Mouse (Mus musculus): ENCODE measurements around the gene Olfr463. TPM values are rescaled to one million over a fixed set of nuclear protein-coding genes. Genes with fewer than 3 reads are reported as not detected.

Olfr463 gene
- polyA plus RNA-seq, 1 experiment from 2014 or later = not detected

DNA sequence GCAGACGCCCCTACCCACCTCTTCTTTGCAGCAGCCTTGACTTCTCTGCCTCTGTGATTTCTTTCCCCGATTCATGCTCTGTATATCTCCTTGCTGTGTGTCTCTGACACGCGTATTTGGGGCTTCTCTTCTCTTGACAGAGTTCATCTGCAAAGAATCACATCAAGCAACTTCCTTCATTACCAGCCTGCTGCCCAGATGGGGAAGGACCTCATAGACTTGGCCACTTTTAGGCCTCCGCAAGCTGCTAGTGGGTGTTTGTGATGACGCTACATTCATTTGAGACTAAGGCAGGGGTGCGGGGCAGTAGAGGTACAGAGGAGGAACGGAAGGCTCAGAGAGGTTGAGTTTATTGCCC lies 43.6 kb downstream of the Olfr463 start:
- peak overlapping the region; percentile 37; the same call in 1 of the 2 replicates for H3K9ac ChIP-seq (replicated peaks)
- WGBS (ENCODE audit: insufficient replicate concordance) = 35% methylated on average over 8 of the region's 8 CpGs
- TF ChIP-seq CTCF (IDR thresholded peaks at IDR 0.05; ENCODE audit: low read depth) = no peak

GRCm38 (mm10) chr11:87852690-87853596 lies 44.2 kb downstream of the Olfr463 start, which contains the start of gene Mks1:
Mks1 (plus strand) TSS chr11:87853215.
- H3K4me2 ChIP-seq (ENCODE audit: low read depth, low read length) = peak within 1 kb of the TSS; percentile 74
- no peaks in the 10 kb centered on the region for H3K27me3 ChIP-seq (ENCODE audit: insufficient read depth, low read length)
- peak within 1 kb of the TSS; percentile 37; the same call in 1 of the 2 replicates for H3K9ac ChIP-seq (replicated peaks)
- WGBS (ENCODE audit: insufficient replicate concordance) = 3% methylated on average over 40 of the region's 40 CpGs
- H3K36me3 ChIP-seq (replicated peaks; ENCODE audit: insufficient read depth, low read length) = no peaks in the 10 kb centered on the region
- peaks cover 3% of the 10 kb centered on the region for H3K4me1 ChIP-seq (ENCODE audit: insufficient read depth)
- H3K9me3 ChIP-seq (ENCODE audit: low read length) = no peaks in the 10 kb centered on the region
- peak; percentile 93 for DNase-seq
- no peak within 1 kb of the TSS for H3K27ac ChIP-seq (ENCODE audit: low read depth)
- H3K4me3 ChIP-seq (ENCODE audit: low read depth, low read length) = peak within 1 kb of the TSS; percentile 61
- peak; percentile 95 for ATAC-seq
- TF ChIP-seq EP300 (IDR thresholded peaks at IDR 0.05; ENCODE audit: low read depth) (no peak), CTCF (IDR thresholded peaks at IDR 0.05; ENCODE audit: low read depth) (no peak)

More for the DNA sequence above, 43.6 kb downstream of the Olfr463 start:
- Histone ChIP-seq H3K36me3 (replicated peaks; ENCODE audit: insufficient read depth, low read length) (no peaks in the 10 kb centered on the region), H3K9me3 (ENCODE audit: low read length) (no peaks in the 10 kb centered on the region), H3K4me1 (ENCODE audit: insufficient read depth) (peaks cover 3% of the 10 kb centered on the region), H3K27me3 (ENCODE audit: insufficient read depth, low read length) (no peaks in the 10 kb centered on the region), H3K27ac (ENCODE audit: low read depth) (no peak overlapping the region), H3K4me3 (ENCODE audit: low read depth, low read length) (peak overlapping the region; percentile 61), H3K4me2 (ENCODE audit: low read depth, low read length) (peak overlapping the region; percentile 74)
- DNase-seq (no peak), ATAC-seq (no peak; the same call in 1 of the 2 replicates)

DNA sequence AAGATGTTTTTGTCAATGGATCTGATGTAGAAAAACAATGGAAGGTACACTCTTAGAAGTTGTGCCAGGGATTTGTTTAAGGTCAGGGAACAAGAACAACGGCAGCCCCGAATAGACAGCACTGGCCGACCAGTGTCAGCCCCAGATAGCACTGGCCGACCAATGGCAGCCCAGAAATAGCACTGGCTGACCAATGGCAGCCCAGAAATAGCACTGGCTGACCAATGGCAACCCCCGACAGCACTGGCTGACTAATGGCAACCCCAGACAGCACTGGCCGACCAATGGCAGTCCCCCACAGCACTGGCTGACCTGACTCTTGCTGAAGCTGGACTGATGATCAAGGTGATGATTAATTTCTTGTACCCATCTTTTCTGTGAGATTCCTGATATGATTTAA lies 49.3 kb downstream of the Olfr463 start:
- TF ChIP-seq EP300 (IDR thresholded peaks at IDR 0.05; ENCODE audit: low read depth) = no peak
- TF ChIP-seq CTCF (IDR thresholded peaks at IDR 0.05; ENCODE audit: low read depth) = no peak
- Histone ChIP-seq H3K27ac (ENCODE audit: low read depth) (no peak overlapping the region), H3K36me3 (replicated peaks; ENCODE audit: insufficient read depth, low read length) (no peaks in the 10 kb centered on the region), H3K9me3 (ENCODE audit: low read length) (no peaks in the 10 kb centered on the region), H3K4me2 (ENCODE audit: low read depth, low read length) (no peak overlapping the region), H3K4me3 (ENCODE audit: low read depth, low read length) (no peak overlapping the region), H3K27me3 (ENCODE audit: insufficient read depth, low read length) (no peaks in the 10 kb centered on the region), H3K4me1 (ENCODE audit: insufficient read depth) (no peaks in the 10 kb centered on the region), H3K9ac (replicated peaks) (no peak overlapping the region)
- WGBS (ENCODE audit: insufficient replicate concordance) = 74% methylated on average over 6 of the region's 6 CpGs
- ATAC-seq (no peak), DNase-seq (no peak)

GRCm38 (mm10) chr11:87846968-87847600 lies 50.1 kb downstream of the Olfr463 start:
- DNase-seq = no peak
- H3K27me3 ChIP-seq (ENCODE audit: insufficient read depth, low read length) = no peaks in the 10 kb centered on the region
- no peak overlapping the region for H3K9ac ChIP-seq (replicated peaks)
- TF ChIP-seq EP300 (IDR thresholded peaks at IDR 0.05; ENCODE audit: low read depth) = no peak
- TF ChIP-seq CTCF (IDR thresholded peaks at IDR 0.05; ENCODE audit: low read depth) = no peak
- H3K4me2 ChIP-seq (ENCODE audit: low read depth, low read length) = no peak overlapping the region
- H3K4me1 ChIP-seq (ENCODE audit: insufficient read depth) = no peaks in the 10 kb centered on the region
- ATAC-seq = peak; percentile 27; the same call in 1 of the 2 replicates
- H3K4me3 ChIP-seq (ENCODE audit: low read depth, low read length) = no peak overlapping the region
- H3K27ac ChIP-seq (ENCODE audit: low read depth) = no peak overlapping the region
- no peaks in the 10 kb centered on the region for H3K9me3 ChIP-seq (ENCODE audit: low read length)
- no peaks in the 10 kb centered on the region for H3K36me3 ChIP-seq (replicated peaks; ENCODE audit: insufficient read depth, low read length)
- WGBS (ENCODE audit: insufficient replicate concordance) = 80% methylated on average over 12 of the region's 12 CpGs

Other genes with a start within 250 kb of the Olfr463 start
- 4.2 and 5.8 TPM in 2 replicates for gene Rnf43, start 234.7 kb downstream of the Olfr463 start, polyA plus RNA-seq (2015; fragmentation: Nextera tagmentation; extraction: Ambion mirVana)
- gene Supt4a, start 159.8 kb downstream of the Olfr463 start, polyA plus RNA-seq (2015; fragmentation: Nextera tagmentation; extraction: Ambion mirVana) = 114 and 120 TPM in 2 replicates
- 0.59 and 1.2 TPM in 2 replicates for gene Tspoap1, start 136.8 kb downstream of the Olfr463 start, polyA plus RNA-seq (2015; fragmentation: Nextera tagmentation; extraction: Ambion mirVana)
- gene Mpo, start 103.8 kb downstream of the Olfr463 start, polyA plus RNA-seq (2015; fragmentation: Nextera tagmentation; extraction: Ambion mirVana) = 250 and 274 TPM in 2 replicates
- gene Lpo, start 69.1 kb downstream of the Olfr463 start, polyA plus RNA-seq (2015; fragmentation: Nextera tagmentation; extraction: Ambion mirVana) = not detected in 2 replicates
- 1.4 and 2.1 TPM in 2 replicates for gene Mks1, start 44.2 kb downstream of the Olfr463 start, polyA plus RNA-seq (2015; fragmentation: Nextera tagmentation; extraction: Ambion mirVana)
- 0.52 and 0.65 TPM in 2 replicates for gene Epx, start 21.9 kb downstream of the Olfr463 start, polyA plus RNA-seq (2015; fragmentation: Nextera tagmentation; extraction: Ambion mirVana)
- not detected in 2 replicates for gene Olfr462, start 5.1 kb downstream of the Olfr463 start, polyA plus RNA-seq (2015; fragmentation: Nextera tagmentation; extraction: Ambion mirVana)
- gene Olfr464, start 23.6 kb upstream of the Olfr463 start, polyA plus RNA-seq (2015; fragmentation: Nextera tagmentation; extraction: Ambion mirVana) = not detected in 2 replicates
- 10.5 and 11.0 TPM in 2 replicates for gene Dynll2, start 90.1 kb upstream of the Olfr463 start, polyA plus RNA-seq (2015; fragmentation: Nextera tagmentation; extraction: Ambion mirVana)
- gene Srsf1, start 150.0 kb upstream of the Olfr463 start, polyA plus RNA-seq (2015; fragmentation: Nextera tagmentation; extraction: Ambion mirVana) = 54.8 and 58.6 TPM in 2 replicates
- gene Vezf1, start 170.9 kb upstream of the Olfr463 start, polyA plus RNA-seq (2015; fragmentation: Nextera tagmentation; extraction: Ambion mirVana) = 6.3 TPM in 2 replicates
- 1.2 and 1.6 TPM in 2 replicates for gene Cuedc1, start 200.7 kb upstream of the Olfr463 start, polyA plus RNA-seq (2015; fragmentation: Nextera tagmentation; extraction: Ambion mirVana)

All from liver, postnatal 0 days (tissue).